Comparison of ENCODE assay signal across 13 mouse cellular contexts in the genomic region with DNA sequence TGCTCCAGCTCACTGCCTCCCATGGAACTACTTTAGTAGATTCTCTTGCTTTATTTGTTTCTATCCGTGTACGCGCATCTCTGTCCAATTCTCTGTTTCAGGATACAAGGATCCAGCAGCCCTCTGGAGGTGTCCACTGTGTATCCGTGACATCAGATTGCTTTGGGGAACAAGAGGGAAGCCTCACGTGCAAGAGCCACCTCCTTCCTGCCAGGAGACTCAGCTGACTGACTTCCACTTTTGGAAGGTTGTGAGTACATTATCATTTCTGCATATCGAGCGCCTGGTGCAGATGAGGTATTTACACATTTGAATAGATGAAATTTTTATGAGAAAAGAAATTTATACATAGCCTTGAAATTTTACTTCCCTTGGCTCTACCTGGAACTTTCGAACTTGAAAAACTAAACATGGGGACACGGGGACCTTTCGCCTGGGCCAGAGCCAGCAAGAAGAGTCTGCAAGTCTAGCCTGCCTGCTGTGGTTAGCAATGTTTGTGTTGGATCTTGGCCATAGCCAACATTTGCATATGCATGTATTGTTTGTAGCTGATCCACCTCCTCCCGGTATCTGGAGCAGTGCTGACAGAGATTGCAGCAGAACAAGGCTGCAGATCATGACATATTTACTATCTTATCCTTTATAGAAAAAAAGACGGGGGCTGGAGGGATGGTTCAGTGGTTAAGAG.
DNase-seq lines count a peak whose midpoint lies in the region; ATAC-seq and TF ChIP-seq lines count a peak whose summit lies in the region.
"Had no signal": no experiment of that assay in that cellular context is flagged by ENCODE, and none has a peak within 500 bp of the region (broad histone marks: within the 10 kb centered on the region; RNA-seq: fewer than 3 reads in every experiment).

No protein-coding gene starts in this region.

- no peak overlapping the region for H3K4me2 ChIP-seq in kidney, embryonic 15.5 days
- H3K4me2 ChIP-seq: hindbrain, embryonic 14.5 days; limb, embryonic 12.5 days had no signal

- no peak overlapping the region for H3K27ac ChIP-seq in kidney, adult 2 months (ENCODE audit: insufficient read depth, low read depth, low read length)
- H3K27ac ChIP-seq in kidney, embryonic 15.5 days = no peak overlapping the region
- H3K27ac ChIP-seq: hindbrain, embryonic 14.5 days; limb, embryonic 12.5 days had no signal

- no peaks in the 10 kb centered on the region for H3K36me3 ChIP-seq in kidney, adult 2 months (ENCODE audit: control insufficient read depth, insufficient read depth, low read length)
- H3K36me3 ChIP-seq in kidney, embryonic 15.5 days = no peaks in the 10 kb centered on the region
- H3K36me3 ChIP-seq: limb, embryonic 12.5 days had no signal

- no peaks in the 10 kb centered on the region for H3K4me1 ChIP-seq in kidney, adult 2 months (ENCODE audit: control insufficient read depth, insufficient read depth, low read length)
- 0 out of 2 replicates have a peak, but pooled peaks cover 4% of the 10 kb centered on the region for H3K4me1 ChIP-seq in kidney, embryonic 15.5 days
- H3K4me1 ChIP-seq: limb, embryonic 12.5 days had no signal

- no peak for TF ChIP-seq CTCF in kidney, adult 2 months (conservative IDR thresholded peaks at IDR 0.05; ENCODE audit: insufficient read depth, insufficient read length, low read depth, low read length)

- no peak overlapping the region for H3K4me3 ChIP-seq in kidney, adult 2 months (ENCODE audit: insufficient read depth, low read depth, low read length)
- H3K4me3 ChIP-seq in kidney, embryonic 15.5 days (replicated peaks) = no peak overlapping the region
- H3K4me3 ChIP-seq: limb, embryonic 12.5 days had no signal

- no peak for TF ChIP-seq POLR2A in kidney, adult 2 months (IDR thresholded peaks at IDR 0.05; ENCODE audit: low read depth, low read length)

- WGBS in kidney, adult 2 months = 42% methylated on average over 12 of the region's 12 CpGs
- WGBS in kidney, embryonic 15.5 days = 69% methylated on average over 12 of the region's 12 CpGs

- no peak for ATAC-seq in kidney, embryonic 15.5 days (replicated peaks; ENCODE audit: low FRiP score)
- ATAC-seq: Patski had no signal

- no peaks in the 10 kb centered on the region for H3K27me3 ChIP-seq in kidney, adult 2 months (replicated peaks; ENCODE audit: control insufficient read depth, insufficient read depth, low read length)
- peaks cover 20% of the 10 kb centered on the region for H3K27me3 ChIP-seq in kidney, embryonic 15.5 days

- DNase-seq in kidney, adult 2 months = peak; percentile 66
- peak; percentile 23 for DNase-seq in urinary bladder, postnatal 25 days (ENCODE audit: low spot score)
- DNase-seq in urinary bladder, postnatal 10 days (ENCODE audit: low spot score) = no peak
- peak; percentile 58 for DNase-seq in kidney, postnatal 14 days
- no peak for DNase-seq in thymus, postnatal 0 days (ENCODE audit: low spot score)
- DNase-seq in cerebellum, postnatal 25 days = no peak
- DNase-seq: cerebellum, adult 8-10 months; heart, adult 11 months; lung, adult 2 months had no signal

- no peak overlapping the region for H3K9ac ChIP-seq in kidney, embryonic 15.5 days
- H3K9ac ChIP-seq: hindbrain, embryonic 14.5 days; limb, embryonic 12.5 days had no signal

- no peaks in the 10 kb centered on the region for H3K9me3 ChIP-seq in kidney, embryonic 15.5 days (replicated peaks)
- H3K9me3 ChIP-seq: limb, embryonic 12.5 days had no signal

Comparison
In these comparisons a context has a peak if more than half of its experiments do, and no peak if none do; other contexts are left out.
1. DNase-seq: peak in kidney, adult 2 months (single experiment), urinary bladder, postnatal 25 days (single experiment) and kidney, postnatal 14 days (single experiment); none in urinary bladder, postnatal 10 days (single experiment), thymus, postnatal 0 days (single experiment) and cerebellum, postnatal 25 days (0 of 2).